Mouse (Mus musculus) c-Kit-negative CD71-positive TER-119-positive erythroid progenitor cells, embryonic 14.5 days (primary cell): ENCODE measurements around the gene Hmgcr.

Experiments
- DNase-seq: peaks from one replicate; pipeline ENCODE4 v3.0.0-alpha.2; 2013; ENCODE audit warnings: low read depth, low spot score

Hmgcr gene

DNA sequence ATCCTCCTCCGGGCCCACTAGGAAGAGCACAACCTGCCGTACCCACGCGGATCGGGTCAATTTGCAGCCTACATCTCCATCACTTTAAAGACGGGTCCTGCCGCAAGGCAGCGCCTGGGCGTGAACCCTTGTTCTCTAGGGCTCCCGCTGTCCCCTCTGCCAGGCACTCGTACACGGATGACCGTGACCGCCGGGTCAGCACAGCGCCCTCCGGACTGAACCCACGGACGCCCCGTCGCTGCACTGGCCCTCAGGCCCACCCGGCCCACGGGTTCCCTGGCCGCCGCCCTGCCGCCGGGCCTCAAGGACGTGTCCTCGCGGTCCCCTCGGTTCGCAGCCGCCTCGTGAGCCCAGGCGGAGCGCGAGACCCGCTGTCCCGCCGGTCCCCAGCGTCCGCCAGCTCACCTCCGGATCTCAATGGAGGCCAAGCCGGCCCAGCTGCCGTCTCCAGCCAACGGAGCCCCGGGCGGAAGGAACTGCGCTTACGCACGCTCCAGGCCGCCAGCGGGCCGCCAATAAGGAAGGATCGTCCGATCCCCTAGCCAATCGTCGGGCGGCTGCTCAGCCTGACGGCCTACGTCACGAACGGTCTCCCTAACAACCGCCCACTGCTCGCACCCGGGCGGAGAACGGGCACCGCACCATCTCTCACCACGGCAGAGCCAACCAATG is at the start of gene Hmgcr:
TSS of gene Hmgcr (minus strand) at position 531 of the 672 bp plus-strand sequence.
- peak; percentile 91 for DNase-seq

DNA sequence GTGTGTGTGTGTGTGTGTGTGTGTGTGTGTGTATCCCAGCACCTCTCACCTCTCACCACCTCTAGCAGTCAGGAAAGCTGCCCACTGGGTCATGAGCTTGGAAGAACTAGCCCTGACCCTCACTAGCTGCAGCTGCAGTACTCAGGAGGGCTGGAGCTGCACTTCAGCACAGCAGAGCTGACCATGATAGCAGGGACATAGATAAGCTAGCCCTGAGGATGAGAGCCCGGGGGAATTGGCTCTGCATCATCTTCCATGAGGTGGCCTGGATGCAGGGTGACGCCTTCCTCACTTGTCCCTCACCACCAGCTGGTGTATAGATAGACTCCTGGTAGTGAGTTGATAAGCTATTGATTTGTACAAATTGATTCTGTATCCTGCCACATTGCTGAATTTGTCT is 49.3 kb upstream of the Hmgcr start:
- no peak for DNase-seq

DNA sequence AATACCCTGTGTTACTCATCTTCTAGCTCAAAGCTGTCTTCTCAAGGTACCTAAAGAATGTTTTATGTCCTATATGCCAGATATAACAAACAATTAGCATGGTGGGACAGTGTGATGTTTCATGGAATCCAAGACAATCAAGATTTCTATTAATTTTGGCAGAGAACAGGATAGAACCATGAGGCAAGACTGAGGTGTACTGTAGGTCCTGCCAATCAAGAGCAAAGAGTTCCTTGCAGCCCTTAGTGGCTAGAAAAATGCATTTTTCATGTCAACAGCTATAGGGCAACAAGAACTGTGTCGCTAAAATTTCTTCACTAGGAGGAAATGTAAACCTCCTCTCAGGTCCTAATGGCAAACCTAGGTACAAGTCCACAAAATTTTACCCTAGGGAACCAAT is 47.1 kb upstream of the Hmgcr start:
- DNase-seq, result no peak

DNA sequence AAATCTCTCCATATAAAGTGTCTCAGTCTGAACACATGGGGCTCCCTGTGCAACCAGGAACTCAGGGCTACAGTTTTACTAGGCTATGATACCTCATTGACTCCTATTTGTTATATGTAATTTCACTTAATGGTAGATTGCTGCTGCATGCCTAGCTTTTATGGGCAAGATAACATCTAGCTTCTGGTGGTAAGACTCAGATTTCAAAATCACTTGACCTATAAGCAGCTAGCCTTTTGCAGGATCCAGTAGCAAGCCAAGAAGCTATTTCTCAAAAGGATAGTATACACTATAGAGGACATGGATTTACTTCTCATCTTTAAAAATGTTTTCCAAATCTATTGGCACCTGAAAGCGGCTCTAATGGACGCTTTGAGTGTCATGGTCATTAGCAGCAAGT is 45.6 kb upstream of the Hmgcr start:
- DNase-seq, result no peak

DNA sequence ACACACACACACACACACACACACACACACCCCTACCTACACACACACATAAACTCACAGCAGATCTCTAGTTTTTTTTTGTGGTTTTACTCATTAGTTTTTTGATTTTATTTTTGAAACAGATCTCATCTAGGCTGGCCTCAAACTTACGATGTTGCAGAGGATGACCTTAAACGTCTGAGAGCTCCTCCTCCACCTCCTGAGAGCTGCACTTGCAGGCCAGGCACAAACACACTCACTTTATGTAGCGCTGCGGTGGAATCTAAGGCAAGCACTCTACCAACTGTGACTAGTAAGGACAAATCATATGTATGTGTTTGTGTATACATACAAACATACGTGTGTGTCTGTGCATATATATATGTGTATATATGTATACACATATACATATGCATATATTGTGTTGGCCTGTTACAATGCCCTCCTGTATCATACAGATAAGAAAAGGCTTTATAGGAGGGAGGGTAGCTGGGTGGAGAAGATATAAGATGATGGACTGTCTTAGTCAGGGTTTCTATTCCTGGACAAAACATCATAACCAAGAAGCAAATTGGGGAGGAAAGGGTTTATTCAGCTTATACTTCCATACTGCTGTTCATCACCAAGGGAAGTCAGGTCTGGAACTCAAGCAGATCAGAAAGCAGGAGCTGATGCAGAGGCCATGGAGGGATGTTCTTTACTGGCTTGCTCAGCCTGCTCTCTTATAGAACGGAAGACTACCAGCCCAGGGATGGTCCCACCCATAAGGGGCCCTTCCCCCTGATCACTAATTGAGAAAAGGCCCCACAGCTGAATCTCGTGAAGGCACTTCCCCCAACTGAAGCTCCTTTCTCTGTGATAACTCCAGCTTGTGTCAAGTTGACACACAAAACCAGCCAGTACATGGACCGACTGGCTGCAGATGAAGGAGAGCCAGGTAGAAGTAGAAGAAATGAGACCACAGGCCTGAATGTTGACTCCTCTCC is 38.8 kb upstream of the Hmgcr start:
- no peak for DNase-seq

DNA sequence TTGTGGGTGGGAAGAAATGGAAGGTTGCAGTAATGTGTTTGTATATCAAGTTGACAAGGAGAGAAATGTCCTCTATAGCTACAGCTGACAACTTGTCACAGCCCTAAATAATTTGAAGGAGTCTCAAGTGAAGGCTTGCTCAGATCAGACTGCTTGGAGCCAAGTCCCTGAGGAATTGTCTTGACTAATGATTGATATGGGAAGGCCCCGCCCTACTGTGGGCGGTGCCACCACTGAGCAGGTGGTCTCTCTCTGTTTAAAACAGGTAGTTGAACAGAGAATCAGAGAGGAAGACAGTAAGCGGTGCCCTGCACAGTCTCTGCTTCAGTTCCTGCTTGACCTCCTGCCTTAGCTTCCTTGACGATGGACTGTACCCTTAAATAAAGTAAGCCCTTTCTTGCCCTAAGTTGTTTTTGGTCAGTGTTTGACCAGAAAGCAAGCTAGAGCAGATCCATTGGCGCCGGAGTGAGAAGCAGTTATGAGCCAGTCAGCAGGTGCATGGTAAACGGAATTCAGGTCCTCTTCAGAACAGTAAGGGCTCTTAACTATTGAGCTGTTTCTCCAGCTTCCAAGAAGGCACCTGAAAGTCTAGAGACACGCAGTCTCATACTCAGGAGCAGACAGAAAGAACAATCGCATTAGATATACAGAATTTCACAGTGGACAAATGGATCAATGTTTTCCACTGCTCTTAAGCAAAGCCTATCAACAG is 32.0 kb upstream of the Hmgcr start:
- no peak for DNase-seq

DNA sequence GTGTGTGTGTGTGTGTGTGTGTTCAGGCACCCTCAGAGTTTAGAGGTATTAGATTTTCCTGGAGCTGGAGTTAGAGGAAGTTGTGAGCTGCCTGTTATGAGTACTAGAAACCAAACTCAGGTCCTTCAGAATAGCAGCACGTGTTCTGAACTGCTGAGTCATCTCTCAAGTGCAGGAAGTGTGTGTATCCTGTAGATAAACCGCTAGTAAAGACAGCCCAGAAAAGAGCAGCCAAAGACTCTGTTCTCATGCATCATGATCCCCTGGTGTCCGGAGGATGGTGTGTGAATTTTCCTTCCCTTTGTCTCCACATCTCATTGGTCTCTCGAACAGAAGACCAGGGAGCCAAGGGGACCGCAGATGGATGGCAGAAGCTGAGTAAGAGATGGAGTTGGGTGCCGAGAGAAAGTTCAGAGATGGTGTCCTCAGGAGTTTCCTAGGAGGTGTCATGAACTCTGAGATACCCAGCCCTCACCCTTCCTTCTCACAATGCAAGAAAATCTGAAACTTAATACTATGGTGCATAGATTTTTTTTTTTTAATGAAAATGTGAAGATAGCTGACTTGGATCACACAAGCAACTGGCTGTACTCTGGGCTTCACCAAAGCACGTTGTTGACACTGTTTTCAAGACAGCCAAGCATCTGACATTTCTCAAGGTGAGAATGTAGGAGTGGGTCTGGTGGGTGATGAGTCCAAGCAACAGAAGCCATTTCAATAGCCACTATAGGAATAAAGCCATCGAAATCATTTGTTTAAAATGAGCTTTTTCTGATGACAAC is 27.3 kb upstream of the Hmgcr start:
- peak; percentile 85 for DNase-seq

DNA sequence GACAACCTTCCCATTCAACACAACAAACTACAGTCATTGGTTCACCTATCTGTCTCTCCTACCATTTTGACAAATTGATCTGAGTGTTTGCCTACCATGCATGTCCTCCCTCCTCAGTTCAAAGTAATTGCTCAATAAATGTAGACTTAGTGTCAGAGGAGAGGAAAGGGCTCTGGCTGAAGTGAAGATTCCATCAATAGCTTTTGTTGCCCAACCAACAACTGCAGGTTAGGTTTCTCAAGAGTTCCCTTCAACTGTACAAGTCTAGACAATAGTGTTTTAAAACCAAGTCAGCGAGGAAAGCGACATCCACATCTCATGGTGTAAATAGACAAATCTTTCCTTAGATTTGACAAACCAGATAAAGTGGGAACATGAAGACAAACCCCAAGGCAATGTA is 24.7 kb upstream of the Hmgcr start:
- no peak for DNase-seq

DNA sequence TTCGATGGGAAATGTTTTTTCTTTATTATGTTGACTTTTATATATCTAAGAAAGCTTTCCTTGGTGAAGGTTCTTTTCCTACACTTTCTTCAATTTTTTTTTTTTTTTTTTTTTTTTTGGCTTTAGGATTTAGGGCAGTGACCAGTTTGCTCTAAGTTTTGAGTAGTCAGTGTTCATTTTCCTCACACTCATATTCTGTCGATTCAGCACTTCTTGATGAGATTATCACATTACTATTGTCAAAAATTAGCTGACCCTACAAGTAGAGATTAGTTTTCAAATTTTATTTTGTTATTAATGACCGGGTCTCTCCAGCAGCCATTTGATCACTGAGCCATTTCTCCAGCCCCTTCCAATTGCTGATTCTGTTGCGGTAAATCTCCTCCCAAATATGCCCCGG is 19.2 kb upstream of the Hmgcr start:
- no peak for DNase-seq

DNA sequence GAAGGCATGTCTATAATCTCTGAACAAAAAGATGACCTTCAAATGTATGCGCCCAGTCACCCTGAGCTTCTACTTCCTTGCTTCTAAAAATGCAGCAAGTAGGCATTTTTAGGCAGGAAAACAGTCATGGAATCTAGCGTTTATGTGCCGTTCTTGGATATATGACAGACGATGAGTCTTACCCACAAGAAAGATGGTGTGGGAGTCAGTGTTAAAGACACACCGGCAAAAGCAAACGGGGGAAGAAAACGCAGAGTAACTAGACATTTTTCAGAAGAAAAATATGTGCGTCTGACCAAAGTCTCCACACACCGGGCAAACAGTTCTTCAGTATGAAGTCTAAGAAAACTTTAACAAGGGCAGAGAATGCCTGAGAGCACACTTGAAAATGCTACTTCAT is 16.5 kb upstream of the Hmgcr start:
- DNase-seq, result no peak

DNA sequence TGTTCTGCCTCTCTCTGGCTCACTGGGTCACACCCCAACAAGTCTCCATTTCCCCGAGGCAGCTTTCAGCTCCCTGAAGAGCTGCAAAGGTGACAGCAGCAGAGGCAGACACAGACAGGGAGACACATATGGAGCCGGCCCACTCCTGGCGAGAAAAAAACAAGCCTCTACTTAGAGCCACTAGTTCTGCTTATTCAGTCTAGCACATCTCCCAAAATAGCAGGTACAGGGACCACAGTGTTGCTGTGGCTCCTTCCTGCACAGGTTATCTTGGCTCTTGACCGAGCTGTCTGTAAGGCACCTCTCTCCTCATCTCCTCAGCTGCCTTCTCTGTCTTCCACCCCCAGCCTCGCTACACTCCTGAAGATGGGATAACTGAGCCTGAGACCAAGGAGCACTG is 14.0 kb upstream of the Hmgcr start:
- DNase-seq, result no peak

DNA sequence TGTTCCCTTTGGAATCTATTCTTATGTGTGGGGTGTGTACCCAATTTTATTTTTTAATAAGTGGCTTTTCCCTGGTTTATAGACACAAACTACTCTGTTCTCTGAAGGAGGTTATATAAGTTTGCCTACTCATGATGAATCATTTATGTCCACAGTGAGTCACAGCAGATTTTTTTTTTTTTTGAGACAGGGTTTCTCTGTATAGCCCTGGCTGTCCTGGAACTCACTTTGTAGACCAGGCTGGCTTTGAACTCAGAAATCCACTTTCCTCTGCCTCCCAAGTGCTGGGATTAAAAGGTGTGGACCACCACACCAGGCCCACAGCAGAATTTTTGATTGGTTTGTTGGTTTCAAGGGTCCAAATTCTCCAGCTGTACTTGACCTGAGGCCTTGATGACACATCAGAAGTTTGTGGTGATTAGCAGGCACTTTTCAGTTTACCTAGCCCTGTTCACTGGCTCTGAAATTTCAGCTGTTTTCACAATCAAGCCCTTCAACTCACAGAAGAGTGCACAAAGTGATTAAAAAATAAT is 10.4 kb upstream of the Hmgcr start:
- no peak for DNase-seq

DNA sequence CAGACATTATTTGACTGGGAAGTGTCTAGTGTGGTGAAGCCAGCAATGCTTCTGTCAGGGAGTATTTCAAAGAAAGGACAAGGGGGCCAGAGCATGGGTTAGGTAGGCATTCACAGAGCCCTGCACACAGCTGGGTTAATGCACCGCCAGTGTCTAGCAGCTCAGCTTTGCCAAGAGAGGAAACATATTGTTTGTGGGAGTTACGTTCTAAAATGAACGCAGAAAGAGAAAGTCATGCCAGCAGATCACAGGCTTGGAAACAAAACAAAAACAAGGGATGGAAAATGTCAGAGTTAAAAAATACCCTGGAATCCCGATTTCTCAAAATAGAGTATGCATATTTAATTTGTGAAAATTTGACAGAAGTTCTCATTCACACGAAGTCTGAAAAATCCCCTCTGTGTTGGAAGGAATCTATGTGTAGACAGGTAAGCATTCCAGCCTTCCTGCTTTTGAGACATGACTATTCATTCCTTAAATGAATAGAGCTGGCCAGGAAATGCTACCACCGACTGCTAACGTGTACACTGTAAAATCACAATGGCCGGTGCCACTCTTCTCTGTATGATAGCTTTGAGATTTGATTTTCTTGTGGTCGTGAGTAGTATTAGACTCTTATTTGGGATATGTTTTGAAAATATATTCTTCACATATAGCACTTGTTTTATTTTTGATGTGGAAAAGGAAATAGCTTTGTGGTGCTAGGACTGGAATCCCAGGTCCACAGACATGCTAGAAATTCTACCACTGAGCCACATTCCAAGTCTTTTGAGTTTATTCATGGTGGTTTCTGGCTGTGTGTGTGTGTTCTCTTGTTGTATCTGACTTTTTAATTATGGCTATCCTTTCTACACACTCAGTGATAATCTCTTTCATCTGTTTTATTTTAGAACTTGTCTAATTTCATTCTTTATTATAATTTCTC is 9.7 kb upstream of the Hmgcr start:
- no peak for DNase-seq

DNA sequence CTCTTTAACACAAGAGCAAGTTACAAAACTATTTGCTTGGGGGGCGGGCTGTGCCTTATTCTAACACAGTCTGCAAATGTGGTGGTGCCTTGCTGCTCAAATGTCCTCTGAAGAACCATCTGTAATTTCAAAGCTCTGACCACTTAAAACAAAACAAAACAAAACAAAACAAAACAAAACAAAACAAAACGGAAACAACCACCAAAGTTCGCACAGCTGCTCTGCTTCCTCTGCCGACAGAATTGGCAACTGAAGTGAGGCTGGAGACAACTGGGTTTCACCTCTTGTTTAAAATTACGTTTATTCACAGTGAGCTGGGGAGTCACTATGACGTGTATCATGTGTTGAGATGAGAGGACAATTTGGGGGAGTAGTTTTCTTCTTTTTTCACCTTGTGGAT is 7.9 kb upstream of the Hmgcr start:
- no peak for DNase-seq

DNA sequence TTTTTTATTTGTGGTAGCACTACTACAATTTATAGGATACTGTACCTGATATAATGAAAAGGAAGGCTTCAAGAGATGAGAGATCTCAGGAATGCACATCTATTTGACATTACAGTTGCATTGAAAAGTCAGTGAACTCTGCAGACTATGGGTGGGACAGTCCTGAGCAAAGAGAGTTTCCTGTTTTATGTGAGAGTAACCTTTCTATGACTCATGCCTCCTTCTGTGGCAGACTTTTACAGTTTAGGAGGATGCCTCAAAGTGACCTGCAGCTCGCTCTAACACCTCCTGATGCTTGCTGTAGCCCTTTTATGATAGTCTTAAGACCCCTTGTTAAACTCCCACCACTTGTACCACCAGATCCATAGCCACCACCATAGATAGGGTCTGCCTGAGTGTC is 6.3 kb upstream of the Hmgcr start:
- DNase-seq, result no peak

DNA sequence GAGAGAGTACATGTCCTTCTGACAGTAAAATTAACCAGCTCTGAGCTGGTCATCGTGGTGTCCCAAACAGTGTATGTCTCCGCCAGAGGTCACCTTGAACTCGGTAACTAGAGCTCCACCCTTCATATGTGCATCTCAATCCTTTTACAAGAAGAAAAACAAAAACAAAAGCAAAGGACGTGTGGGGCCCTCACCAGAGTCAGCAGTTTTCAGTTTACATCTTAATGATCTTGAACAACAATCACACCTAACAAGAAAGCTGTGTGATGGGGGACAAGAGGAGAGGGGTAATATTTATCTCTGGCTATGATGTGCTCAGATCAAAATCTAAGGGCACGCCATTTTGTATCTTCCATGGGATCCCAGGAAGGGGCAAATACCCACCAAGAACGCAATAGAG is 5.0 kb upstream of the Hmgcr start:
- DNase-seq, result no peak

DNA sequence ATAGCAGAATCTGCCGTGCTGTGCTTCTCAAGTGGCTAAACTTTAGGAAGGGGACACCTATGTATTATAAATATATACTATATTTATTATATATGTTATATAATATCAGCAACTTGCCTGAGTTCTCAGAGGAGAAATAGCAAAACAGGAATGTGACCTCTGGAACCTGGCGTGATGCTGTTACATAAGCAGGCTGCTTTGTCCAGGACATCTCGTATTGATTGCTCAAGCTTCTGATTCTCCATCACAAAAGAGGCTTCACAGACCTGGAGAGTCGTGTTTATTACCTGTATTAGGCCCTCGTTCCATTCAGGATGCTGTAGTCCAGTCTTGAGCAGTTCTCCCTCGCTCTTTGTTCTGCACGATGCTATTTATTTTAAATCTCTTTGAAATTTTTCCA is 3.1 kb upstream of the Hmgcr start:
- no peak for DNase-seq

DNA sequence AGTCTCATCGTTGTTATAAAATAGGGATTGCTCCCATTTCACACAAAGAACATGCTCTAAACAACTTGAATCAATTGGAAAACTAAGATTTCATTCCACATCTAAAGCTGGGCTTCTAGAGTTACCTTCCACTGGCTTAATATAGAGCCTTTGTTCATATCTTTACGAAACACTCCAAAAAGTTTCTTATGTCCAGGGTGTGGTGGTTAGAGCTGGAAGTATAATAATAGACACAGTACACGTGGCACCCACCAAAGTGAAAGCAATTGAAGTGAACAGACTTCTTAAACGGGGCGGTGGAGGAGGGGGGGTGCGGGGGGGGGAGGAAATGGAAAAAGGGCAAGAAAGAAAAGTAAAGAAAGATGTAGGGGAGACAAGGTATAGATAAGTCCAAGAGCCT is 1.5 kb upstream of the Hmgcr start:
- DNase-seq, result no peak

DNA sequence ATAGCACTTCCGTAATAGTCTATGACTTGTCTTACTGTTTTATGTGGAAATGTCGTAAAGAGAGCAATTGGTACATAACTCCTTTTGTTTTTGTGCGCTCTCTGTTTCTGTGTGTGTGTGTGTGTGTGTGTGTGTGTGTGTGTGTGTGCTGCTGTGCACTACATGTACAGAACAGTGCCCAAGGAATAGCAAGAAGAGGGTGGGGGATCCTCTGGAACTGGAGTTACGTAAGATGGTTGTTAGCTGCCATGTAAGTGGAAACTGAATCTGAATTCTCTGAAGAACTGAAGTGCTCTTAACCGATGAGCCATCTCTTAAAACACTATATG is 1.1 kb upstream of the Hmgcr start:
- DNase-seq, result no peak

DNA sequence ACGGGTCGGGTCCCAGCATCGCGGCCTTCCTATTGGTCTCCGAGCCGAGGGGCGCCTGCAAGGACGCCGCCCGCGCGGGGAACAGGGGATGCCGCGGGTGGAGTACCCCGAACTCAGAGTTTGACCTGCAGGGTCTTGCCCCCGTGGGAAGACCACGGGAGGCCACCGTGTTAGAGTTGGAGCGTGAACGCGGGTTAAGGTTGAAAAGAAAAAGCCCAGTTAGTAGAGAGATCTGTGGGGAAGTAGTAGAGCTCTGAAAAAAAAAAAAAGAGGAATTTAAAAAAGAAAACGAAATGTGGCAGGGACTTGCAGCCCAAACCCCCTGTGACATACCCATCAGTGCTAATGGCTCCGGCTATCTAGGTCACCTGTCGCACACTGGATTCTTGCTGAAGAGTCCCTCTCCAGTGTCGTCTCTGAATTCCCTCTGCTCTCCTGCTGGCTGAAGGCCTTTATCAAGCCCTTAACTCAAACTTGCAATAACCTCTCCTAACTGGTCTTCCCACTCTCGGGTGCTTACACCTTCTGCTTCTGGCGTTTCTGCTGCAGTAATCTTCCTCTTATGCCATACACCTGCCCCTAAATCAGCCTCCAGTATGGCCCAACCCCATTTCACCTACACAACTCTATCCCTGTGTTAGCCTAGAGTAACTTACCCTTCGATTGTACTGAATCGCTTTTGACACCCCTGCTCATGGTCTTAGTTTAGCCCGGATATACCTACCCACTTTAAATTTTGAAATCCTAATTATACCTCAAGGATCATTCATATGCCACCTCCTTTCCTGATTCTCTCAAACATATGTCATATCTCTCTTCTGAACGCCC is 556 bp upstream of the Hmgcr start:
- DNase-seq, result no peak
